Mouse (Mus musculus) cerebellum, postnatal 14 days (tissue): ENCODE data around the gene Akain1.

Experiments used
- DNase-seq, 2 experiments: peaks; one replicate each; pipeline ENCODE4 v3.0.0; 2021; ENCODE audit warnings: mixed read lengths in 2 of 2

Akain1 gene

GRCm38 (mm10) chr17:69438990-69439491 is at the start of gene Akain1:
Akain1 (plus strand) TSS chr17:69439326.
- DNase-seq: peak; percentile 69 to 72

GRCm38 (mm10) chr17:69396147-69397033 is 42.7 kb upstream of the Akain1 start:
- DNase-seq: no peak

GRCm38 (mm10) chr17:69397163-69397562 is 42.0 kb upstream of the Akain1 start:
- no peak for DNase-seq

- no peak for DNase-seq
Measured at GRCm38 (mm10) chr17:69398092-69398491, 41.0 kb upstream of the Akain1 start.

GRCm38 (mm10) chr17:69401146-69401545 is 38.0 kb upstream of the Akain1 start:
- no peak for DNase-seq

- no peak for DNase-seq
Measured at GRCm38 (mm10) chr17:69416163-69416562, 23.0 kb upstream of the Akain1 start.

- DNase-seq: peak; percentile 98 to 99
Measured at GRCm38 (mm10) chr17:69416920-69417661, 22.0 kb upstream of the Akain1 start.

GRCm38 (mm10) chr17:69417724-69418373 is 21.3 kb upstream of the Akain1 start:
- DNase-seq: no peak

- DNase-seq: no peak
Measured at GRCm38 (mm10) chr17:69421592-69421991, 17.5 kb upstream of the Akain1 start.

- DNase-seq: no peak
Measured at GRCm38 (mm10) chr17:69437836-69438235, 1.3 kb upstream of the Akain1 start.

GRCm38 (mm10) chr17:69438486-69438885 is 640 bp upstream of the Akain1 start:
- DNase-seq: no peak

- DNase-seq: peak; percentile 53 to 63
Measured at GRCm38 (mm10) chr17:69439571-69440480, 700 bp downstream of the Akain1 start.

GRCm38 (mm10) chr17:69441041-69441440 is 1.9 kb downstream of the Akain1 start:
- no peak for DNase-seq

GRCm38 (mm10) chr17:69448679-69449078 is 9.6 kb downstream of the Akain1 start:
- DNase-seq: no peak

- no peak for DNase-seq
Measured at GRCm38 (mm10) chr17:69461680-69462079, 22.6 kb downstream of the Akain1 start.

GRCm38 (mm10) chr17:69463037-69463436 is 23.9 kb downstream of the Akain1 start:
- DNase-seq: no peak

- no peak for DNase-seq
Measured at GRCm38 (mm10) chr17:69471171-69471570, 32.0 kb downstream of the Akain1 start.

GRCm38 (mm10) chr17:69472401-69472800 is 33.3 kb downstream of the Akain1 start:
- DNase-seq: no peak

GRCm38 (mm10) chr17:69474084-69474483 is 35.0 kb downstream of the Akain1 start:
- DNase-seq: no peak

GRCm38 (mm10) chr17:69475423-69475822 is 36.3 kb downstream of the Akain1 start:
- DNase-seq: peak; percentile 78 to 85

GRCm38 (mm10) chr17:69477526-69477925 is 38.4 kb downstream of the Akain1 start:
- no peak for DNase-seq

GRCm38 (mm10) chr17:69479261-69479660 is 40.1 kb downstream of the Akain1 start:
- no peak for DNase-seq
